Mouse (Mus musculus): ENCODE data around the gene Smchd1.

The Smchd1 gene

GRCm38 (mm10) chr17:71309711-71310485 is 165.2 kb downstream of the Smchd1 start:
- DNase-seq (ENCODE audit: low spot score), result no peak

DNA sequence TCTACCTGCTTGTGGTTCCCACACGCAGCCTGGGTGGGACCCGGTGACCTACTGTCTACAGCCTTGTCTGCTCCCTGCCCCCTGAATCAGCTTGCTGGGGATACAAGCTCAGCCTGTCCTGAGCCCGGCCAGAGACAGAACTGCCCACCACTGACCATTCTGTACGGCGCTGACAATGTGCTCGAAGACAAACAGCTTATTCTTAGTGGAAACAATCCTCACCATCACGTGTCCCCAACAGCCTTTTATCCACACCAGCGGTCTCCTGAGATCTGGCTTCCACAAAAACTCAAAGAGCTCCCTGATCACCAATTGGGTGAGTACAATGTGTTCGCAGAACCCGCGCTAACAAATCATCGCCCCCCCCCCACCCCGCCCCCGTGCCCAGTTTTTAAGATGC is 166.0 kb downstream of the Smchd1 start:
- no peak for DNase-seq (ENCODE audit: low spot score)

- no peak for DNase-seq (ENCODE audit: low spot score)
Measured at GRCm38 (mm10) chr17:71308296-71308695, 166.8 kb downstream of the Smchd1 start.

DNA sequence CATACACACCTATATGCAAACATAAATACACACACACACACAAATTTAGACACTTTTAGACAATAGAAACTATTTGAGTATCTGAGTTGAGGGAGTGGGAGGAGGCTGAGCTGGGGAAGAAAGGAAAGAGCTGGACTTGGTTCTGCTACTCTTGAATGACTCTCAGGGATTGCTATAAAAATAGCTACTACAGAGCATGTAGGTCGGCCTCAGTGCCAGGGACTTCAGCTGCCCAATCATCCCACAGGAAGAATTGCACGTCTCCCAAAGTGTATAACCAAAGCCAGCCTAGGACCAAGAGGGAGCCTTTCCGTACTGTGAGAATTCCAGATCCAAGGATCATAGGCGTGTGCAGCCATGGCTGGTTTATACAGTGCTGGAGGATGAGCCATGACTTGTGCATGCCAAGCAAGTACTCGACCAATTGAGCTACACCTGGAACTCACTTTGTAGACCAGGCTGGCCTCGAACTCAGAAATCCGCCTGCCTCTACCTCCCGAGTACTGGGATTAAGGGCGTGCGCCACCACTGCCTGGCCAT is 167.8 kb downstream of the Smchd1 start:
- no peak for DNase-seq (ENCODE audit: low spot score)

- no peak for DNase-seq (ENCODE audit: low spot score)
Measured at GRCm38 (mm10) chr17:71306716-71307115, 168.4 kb downstream of the Smchd1 start.

DNA sequence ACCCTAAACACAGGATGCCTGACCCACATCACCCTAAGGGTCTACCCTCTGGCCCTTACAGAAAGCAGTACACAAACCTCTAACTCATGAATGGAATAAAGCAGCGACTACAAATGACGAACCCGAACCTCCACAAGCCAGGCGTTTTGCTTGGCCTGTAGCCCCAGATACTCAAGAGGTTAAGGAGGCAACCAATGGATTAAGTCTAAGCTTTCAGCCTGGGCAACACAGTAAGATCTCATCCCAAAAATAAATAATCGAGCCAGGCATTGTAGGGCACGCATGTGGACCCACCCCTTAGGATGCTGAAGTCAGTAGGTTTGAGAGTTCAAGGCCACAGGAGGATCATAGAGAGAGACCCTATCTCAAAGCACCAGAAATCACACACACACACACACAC is 169.1 kb downstream of the Smchd1 start:
- DNase-seq (ENCODE audit: low spot score), result no peak

GRCm38 (mm10) chr17:71303444-71303843 is 171.7 kb downstream of the Smchd1 start:
- DNase-seq (ENCODE audit: low spot score), result peak; percentile 35

DNA sequence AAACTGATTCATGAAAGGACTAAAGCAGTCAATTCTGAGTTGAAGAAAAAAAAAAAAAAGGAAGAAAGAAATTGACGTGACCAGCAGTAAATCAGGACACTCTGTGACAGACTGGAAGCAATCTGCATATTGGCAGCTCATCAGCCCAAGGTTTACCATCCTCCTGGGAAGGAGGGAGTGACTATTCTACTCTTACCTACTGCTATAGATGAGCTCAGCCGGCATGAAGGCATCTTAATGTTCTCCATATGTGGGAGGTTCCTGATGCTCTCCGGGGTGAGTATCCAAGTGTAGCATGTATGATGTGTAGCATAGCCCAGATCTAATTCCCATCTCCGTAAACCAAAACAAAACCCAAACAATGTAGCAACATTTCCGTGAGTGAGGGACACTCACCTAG is 173.7 kb downstream of the Smchd1 start:
- no peak for DNase-seq (ENCODE audit: low spot score)

GRCm38 (mm10) chr17:71300338-71300737 is 174.8 kb downstream of the Smchd1 start:
- DNase-seq (ENCODE audit: low spot score), result no peak

DNA sequence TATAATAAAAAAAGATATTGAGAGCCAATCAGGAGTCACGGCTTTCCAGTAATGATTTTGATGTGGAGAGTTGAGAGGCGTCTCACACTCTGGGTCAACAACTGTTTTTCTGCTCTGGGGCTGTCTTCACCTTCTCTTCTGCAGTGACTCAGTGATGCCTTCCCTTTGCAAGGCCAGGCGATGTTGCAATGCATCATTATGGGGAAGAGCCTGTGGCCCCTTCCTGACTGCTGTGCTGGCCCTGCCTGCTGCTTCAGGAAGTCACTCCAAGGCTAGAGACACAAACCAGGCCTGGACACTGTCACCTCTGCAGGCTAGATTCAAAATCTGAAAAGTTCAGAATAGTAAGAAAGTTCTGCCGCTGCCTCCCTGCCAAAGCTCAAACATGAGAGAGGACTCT is 175.3 kb downstream of the Smchd1 start:
- no peak for DNase-seq (ENCODE audit: low spot score)

GRCm38 (mm10) chr17:71294570-71294969 is 180.6 kb downstream of the Smchd1 start:
- DNase-seq (ENCODE audit: low spot score), result no peak

All from testis, postnatal 10 days (tissue).